Mouse (Mus musculus) forelimb bud, embryonic 11.5 days (tissue): Measurements from ENCODE around the gene AC109138.7.

Experiments
- DNase-seq: peaks from one replicate; pipeline ENCODE4 v3.0.0-alpha.2; 2012; ENCODE audit warnings: low read depth, low spot score

The AC109138.7 gene

GRCm38 (mm10) chr19:4192251-4192985 lies 21.7 kb upstream of the AC109138.7 start:
- no peak for DNase-seq

GRCm38 (mm10) chr19:4193129-4193528 lies 21.0 kb upstream of the AC109138.7 start:
- DNase-seq: no peak

DNA sequence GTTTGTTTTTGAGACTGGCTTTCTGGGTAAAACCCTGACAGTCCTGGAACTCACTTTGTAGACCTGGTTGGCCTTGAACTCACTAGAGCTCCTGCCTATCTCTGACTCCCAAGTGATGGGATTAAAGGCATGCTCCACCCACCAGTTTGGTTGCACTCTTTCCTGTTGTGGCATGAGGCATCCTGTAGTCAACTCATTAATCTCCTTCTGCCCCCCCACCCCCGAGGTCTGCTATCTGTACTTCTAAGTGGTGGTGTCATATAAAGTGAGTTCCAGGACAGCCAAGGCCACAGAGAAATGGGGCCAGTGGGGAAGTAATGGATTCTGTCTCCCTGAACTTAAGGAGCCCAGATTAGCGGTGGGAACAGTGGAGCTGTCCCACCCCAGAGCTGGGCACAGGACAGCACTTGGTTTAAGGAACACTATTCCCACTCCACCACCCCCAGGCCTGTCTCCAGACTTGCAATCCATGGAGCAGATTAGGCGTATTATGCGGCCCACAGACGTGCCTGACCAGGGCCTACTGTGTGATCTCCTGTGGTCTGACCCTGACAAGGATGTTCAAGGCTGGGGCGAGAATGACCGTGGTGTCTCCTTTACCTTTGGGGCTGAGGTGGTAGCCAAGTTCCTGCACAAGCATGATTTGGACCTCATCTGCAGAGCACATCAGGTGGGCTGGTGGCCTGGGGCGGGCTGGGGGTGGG lies 20.0 kb upstream of the AC109138.7 start:
- no peak for DNase-seq

GRCm38 (mm10) chr19:4194776-4195650 lies 19.1 kb upstream of the AC109138.7 start:
- no peak for DNase-seq

DNA sequence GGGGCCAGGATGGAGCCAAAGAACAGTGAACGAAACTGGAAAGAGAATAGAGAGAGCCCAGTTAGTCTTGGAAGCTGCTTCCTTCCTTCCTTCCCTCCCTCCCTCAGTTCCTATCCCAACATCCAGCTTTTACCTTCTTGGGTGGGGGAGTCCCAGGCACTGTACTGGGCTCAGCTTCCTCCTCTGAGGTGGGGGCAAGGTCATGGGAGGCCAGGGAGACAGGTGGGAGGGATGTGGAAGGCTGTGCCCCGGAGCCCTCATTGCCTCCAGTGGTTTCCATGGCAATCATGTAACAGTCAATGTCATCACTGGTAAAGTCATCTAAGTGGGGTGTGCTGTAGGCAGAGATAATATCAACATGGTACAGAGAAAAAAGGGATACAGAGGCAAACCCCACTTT lies 18.1 kb upstream of the AC109138.7 start:
- no peak for DNase-seq

- DNase-seq: no peak
These were observed 17.6 kb upstream of the AC109138.7 start for GRCm38 (mm10) chr19:4196548-4196947.

DNA sequence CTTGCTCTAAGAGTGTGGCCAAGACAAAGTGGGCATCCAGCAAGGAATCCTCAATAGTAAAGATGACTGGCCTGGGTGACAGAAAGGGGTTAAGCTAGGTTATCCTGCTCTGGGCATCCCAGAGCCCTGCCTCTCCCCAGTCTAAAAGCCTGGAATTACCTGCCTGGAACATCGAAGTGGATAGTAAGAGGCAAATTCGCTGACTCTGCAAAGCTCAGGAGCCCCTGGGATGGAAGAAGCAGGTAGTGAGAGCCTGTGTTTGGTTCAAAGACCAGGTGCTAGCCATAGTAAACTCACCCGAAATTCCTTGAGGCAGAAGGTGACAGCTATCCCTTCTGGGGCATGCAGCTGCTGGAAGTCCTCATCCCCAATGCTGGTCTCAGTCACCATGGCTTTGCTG lies 17.0 kb upstream of the AC109138.7 start:
- no peak for DNase-seq

DNA sequence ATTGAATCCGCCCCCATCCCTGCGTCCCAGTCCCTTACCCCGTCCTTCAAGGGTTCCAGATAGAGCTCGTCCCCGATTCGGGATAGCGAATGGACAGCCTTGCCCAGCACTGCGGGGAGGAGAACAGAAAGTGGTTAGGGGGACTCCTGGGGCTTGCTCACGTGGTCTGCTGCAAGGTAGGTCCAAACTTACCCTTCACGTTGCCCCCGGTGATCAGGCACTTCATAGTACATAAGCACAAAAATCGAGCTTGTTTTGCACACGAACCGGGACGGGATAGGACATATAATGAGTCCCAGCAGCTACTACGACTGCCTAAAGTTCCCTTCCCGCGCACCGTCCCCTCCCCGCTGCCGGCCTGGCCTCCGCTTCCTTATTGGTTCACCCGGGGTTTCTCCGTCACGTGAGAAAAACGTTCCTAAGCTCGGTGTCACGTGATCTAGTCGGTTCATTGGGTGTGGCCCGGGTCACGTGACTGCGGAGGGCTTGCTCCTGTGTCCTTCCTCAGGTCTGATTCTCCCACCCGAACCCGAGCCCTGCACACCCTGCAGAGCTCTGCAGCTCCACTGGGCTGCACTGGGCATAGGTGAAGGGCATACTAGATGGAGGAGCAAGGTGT lies 12.8 kb upstream of the AC109138.7 start, which contains the start of gene Rad9a:
Gene Rad9a (minus strand): TSS at position 372 of the 619 bp plus-strand sequence.
- peak; percentile 96 for DNase-seq

- DNase-seq: no peak
These were observed 12.0 kb upstream of the AC109138.7 start for GRCm38 (mm10) chr19:4202149-4202548.

DNA sequence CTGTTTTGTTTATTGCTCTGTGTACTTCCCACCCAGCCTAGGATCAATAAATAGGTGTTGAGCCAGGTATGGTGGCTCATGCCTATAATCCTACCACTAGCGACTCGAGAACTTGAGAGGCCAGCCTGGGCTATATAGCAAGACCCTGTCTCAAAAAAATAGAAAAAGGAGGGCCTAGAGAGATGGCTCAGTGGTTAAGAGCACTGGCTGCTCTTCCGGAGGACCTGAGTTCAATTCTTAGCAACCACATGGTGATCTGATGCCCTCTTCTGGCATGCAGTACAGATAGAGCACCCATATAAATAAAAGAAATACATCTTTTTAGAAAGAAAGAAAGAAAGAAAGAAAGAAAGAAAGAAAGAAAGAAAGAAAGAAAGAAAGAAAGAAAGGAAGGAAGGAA lies 11.0 kb upstream of the AC109138.7 start:
- DNase-seq: no peak

GRCm38 (mm10) chr19:4203604-4204326 lies 10.4 kb upstream of the AC109138.7 start:
- no peak for DNase-seq

GRCm38 (mm10) chr19:4204889-4205288 lies 9.3 kb upstream of the AC109138.7 start:
- no peak for DNase-seq

DNA sequence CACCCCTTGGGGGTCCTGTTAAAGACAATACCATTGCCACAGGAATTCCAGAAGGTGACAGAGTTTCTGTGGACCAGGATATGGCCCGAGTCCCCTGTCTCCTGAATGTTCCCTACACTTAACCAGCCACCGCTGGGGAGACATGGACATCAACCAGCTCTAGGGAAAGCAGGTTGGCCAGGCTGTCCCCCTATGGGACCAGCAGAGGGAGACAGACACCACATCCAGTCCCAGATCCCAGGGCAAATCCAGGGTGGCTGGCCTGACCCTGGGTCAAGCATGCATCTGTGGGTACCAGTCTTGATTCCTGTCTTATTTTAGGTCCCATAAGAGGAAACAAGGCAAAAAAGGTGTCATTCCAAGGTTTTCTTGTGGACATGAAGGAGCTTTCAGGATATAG lies 7.2 kb upstream of the AC109138.7 start:
- peak; percentile 77 for DNase-seq

- DNase-seq: no peak
These were observed 5.6 kb upstream of the AC109138.7 start for GRCm38 (mm10) chr19:4208563-4208962.

DNA sequence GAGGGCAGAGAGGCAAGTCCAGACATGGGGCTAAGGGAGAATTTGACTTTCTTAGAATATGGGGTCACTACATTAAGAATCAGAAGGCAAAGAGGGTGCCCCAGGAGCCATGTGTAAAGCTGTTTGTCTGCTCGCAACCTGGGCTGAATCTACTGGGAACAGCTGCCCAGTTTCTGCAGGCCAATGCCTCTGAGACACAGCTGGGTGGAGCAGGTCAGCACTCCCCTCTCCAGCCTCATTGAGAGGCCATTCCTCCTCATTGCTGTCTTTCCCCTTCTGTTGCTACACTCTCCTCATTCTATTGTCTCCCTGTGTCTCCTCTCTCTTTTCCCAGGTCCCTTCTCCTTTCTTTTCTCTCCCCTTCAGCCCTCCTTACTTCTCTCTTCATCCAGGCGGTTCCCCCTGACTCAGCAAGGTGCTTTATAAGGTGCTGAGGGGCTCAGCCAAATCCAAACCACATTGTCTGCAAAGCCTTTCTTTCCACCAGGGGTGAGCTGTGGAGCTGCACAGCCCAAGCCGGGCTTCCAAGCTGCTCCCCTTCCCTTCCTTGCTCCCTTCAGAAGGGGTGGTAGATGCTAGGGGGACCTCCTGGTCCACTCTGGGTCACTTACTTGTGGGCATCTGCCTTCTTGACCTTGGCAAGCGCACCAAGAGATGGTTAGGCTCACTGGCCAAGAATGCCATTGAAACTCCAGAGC lies 2.1 kb upstream of the AC109138.7 start:
- DNase-seq: no peak

DNA sequence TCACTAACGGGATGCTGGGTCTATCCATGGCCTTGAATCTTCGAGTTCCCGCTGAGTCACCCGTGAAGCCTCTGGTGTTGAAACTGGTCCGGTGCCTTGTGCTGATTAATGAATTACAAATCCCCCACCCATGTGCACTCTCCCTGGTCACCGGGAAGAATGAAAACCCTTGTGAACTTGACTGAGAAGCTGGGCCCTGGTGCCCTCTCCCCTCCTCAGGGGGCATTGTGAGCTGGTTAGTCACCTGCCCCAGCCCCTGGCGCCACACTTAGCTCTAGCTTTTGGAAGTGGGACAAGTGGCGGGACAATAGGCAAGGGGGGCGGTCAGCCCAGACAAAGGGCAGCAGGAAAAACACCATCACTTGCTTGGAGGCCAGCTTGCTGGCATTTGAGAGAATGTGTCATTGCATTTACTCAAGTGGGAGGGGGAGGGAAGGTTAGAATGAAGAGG lies 608 bp upstream of the AC109138.7 start:
- no peak for DNase-seq

DNA sequence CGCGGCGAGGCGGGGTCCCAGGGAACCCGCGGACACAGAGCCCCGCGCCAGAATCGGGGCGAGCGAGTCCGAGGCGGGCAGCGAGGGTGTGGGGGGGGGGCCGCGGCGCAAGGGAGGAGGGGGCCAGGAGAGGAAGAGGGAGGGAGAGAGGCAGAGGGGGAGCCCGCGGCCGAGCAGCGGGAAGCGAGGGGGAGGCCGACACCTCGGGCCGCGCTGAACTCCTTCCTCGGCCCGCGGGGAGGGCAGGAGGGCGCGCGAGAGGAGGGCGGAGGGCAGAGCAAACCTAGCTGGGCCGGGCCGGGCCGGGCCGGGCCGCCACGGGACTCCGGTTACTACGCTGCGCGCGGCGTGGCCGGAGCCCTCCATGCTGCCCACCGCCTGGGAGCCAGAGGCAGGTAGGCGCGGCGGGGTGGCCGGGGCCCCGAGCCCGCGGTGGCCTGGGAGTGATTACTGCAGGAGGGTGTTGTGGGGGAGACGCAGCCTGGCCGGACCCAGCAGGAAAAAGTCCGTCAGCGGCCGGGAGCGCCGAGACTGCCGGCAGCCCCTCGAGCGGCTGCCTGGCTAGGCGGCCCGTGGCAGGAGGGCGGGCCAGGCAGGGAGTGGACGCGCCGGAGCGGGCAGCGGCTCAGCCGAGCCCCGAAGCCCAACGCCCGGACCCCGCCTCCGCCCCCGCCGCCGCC lies 754 bp downstream of the AC109138.7 start:
- no peak for DNase-seq

DNA sequence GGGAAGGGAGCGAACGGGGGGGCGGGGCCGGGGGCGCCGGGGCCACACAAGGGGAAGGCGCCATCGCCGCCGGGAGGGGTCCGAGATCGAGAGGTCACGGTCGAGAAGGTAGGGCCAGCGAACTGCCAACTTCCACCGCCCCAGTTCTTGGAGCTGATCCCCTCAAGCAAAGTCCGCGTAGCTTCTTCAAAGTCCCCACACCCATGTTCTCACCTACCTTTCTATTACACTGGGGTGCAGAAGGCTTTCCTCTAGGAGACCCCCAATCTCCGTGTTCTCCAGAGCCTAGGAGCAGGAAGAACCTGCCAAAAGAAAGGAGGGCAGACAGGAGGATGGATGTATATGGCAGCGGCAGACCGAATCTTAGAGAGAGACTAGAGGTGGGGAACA lies 1.3 kb downstream of the AC109138.7 start:
- DNase-seq: no peak

DNA sequence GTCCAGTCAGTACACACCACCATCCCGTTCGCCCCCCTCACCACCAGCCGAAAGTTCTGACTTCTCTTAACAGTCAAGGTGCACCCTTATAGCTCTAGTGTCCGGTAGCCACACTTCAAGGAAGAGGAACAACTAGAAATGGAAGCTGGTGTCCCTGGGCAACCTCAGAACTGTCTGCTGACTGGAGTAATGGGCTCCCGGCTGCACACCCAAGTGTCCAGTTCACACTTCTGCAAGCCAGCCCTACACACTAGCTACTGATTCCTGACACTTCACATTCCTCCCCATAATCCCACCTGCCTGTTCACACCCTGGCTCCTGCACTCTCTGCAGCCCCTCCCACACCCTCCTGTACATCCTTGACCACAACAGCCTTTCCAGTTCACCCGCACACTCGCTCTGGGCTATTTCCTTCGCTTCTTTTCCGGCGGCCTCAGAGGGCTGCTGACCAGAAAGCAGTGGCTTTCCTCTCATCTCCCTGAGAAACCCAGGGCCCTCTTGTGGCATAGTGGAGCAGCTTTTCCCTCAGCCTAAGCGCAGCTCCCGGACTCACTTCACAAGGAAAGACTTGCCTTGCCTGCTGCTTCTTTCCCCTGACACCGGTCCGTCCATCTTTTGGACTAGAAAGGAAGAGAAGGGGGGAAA lies 2.0 kb downstream of the AC109138.7 start:
- DNase-seq: no peak
